Mouse (Mus musculus) embryonic facial prominence, embryonic 15.5 days (tissue): ENCODE data around the gene Rnf151. TPM values are rescaled to one million over a fixed set of nuclear protein-coding genes. Genes with fewer than 3 reads are reported as not detected.

ENCODE experiments used
- ATAC-seq: fragments of 200-750 bp; cut with Nextera tagmentation; 2 replicates; pipeline ENCODE4 v1.8.0; 2017; ENCODE audit warnings: low read depth, moderate TSS enrichment; ENCODE audit not compliant: insufficient number of reproducible peaks, low FRiP score, low TSS enrichment
- H3K27ac ChIP-seq: fragments of 300-500 bp; sonication (generic); replicated peaks from 2 replicates; pipeline ENCODE4 v1.5.1; 2015; ENCODE audit warnings: mild to moderate bottlenecking, inconsistent platforms
- H3K27me3 ChIP-seq: fragments of 300-500 bp; sonication (generic); 2 replicates; pipeline ENCODE4 v1.6.1; 2015; ENCODE audit warnings: inconsistent platforms
- H3K36me3 ChIP-seq: fragments of 300-500 bp; sonication (generic); 2 replicates; pipeline ENCODE4 v1.6.1; 2015; ENCODE audit warnings: mild to moderate bottlenecking, inconsistent platforms
- H3K4me1 ChIP-seq: fragments of 300-500 bp; sonication (generic); 2 replicates; pipeline ENCODE4 v1.6.1; 2015; ENCODE audit warnings: inconsistent platforms
- H3K4me2 ChIP-seq: fragments of 300-500 bp; sonication (generic); replicated peaks from 2 replicates; pipeline ENCODE4 v1.6.1; 2015; ENCODE audit warnings: mild to moderate bottlenecking, inconsistent platforms
- H3K4me3 ChIP-seq: fragments of 300-500 bp; sonication (generic); replicated peaks from 2 replicates; pipeline ENCODE4 v1.5.1; 2015; ENCODE audit warnings: mild to moderate bottlenecking, inconsistent platforms
- H3K9ac ChIP-seq: fragments of 300-500 bp; sonication (generic); 2 replicates; pipeline ENCODE4 v1.6.1; 2015; ENCODE audit warnings: inconsistent platforms
- H3K9me3 ChIP-seq: fragments of 300-500 bp; sonication (generic); replicated peaks from 2 replicates; pipeline ENCODE4 v1.6.1; 2016; ENCODE audit warnings: inconsistent platforms
- WGBS: fragments of 180-500 bp; shearing (Covaris S2); methylation state at CpG from one replicate; pipeline ENCODE4 v1.1.7; 2015; 5-methylcytosine and 5-hydroxymethylcytosine counted together
- polyA plus RNA-seq: library from polyadenylated mRNA; unstranded; fragments of >200 nt; fragmentation: Nextera tagmentation; extraction: Ambion mirVana; gene quantifications from 2 replicates; pipeline ENCODE4 v1.2.1, GENCODE M21; 2015

Rnf151 gene
- polyA plus RNA-seq, 1 experiment from 2014 or later: 0.24 TPM

- Histone ChIP-seq H3K36me3 (peaks cover 56% of the 10 kb centered on the region), H3K9me3 (no peaks in the 10 kb centered on the region), H3K4me3 (no peak overlapping the region), H3K27me3 (no peaks in the 10 kb centered on the region), H3K9ac (no peak overlapping the region), H3K4me2 (no peak overlapping the region), H3K27ac (no peak overlapping the region), H3K4me1 (peaks cover 25% of the 10 kb centered on the region)
- no peak for ATAC-seq
- 85% methylated on average over 9 of the region's 9 CpGs for WGBS
These were observed 16.6 kb downstream of the Rnf151 start for GRCm38 (mm10) chr17:24701251-24701650.

- Histone ChIP-seq H3K27ac (no peak overlapping the region), H3K36me3 (peaks cover 45% of the 10 kb centered on the region), H3K27me3 (no peaks in the 10 kb centered on the region), H3K4me3 (no peak overlapping the region), H3K9me3 (no peaks in the 10 kb centered on the region), H3K9ac (no peak overlapping the region), H3K4me1 (peaks cover 29% of the 10 kb centered on the region), H3K4me2 (no peak overlapping the region)
- WGBS: 83% methylated on average over 2 of the region's 2 CpGs
- no peak for ATAC-seq
These were observed 18.4 kb downstream of the Rnf151 start for GRCm38 (mm10) chr17:24699473-24699872.

- ATAC-seq: no peak
- Histone ChIP-seq H3K9ac (no peak overlapping the region), H3K4me1 (peaks cover 29% of the 10 kb centered on the region), H3K27me3 (no peaks in the 10 kb centered on the region), H3K36me3 (peaks cover 38% of the 10 kb centered on the region), H3K27ac (no peak overlapping the region), H3K9me3 (no peaks in the 10 kb centered on the region), H3K4me2 (no peak overlapping the region), H3K4me3 (no peak overlapping the region)
- WGBS: 70% methylated on average over 9 of the region's 9 CpGs
These were observed 19.1 kb downstream of the Rnf151 start for GRCm38 (mm10) chr17:24698715-24699114.

GRCm38 (mm10) chr17:24697985-24698384 lies 19.9 kb downstream of the Rnf151 start:
- Histone ChIP-seq H3K27ac (peak overlapping the region; percentile 14; the same call in 1 of the 2 replicates), H3K4me1 (peaks cover 29% of the 10 kb centered on the region), H3K4me3 (no peak overlapping the region), H3K36me3 (peaks cover 40% of the 10 kb centered on the region), H3K4me2 (0 out of 2 replicates have a peak overlapping the region, but pooled peaks have one; percentile 1), H3K9ac (no peak overlapping the region), H3K9me3 (no peaks in the 10 kb centered on the region), H3K27me3 (no peaks in the 10 kb centered on the region)
- WGBS: 13% methylated on average over 5 of the region's 5 CpGs
- no peak for ATAC-seq

- peak; percentile 93 for ATAC-seq
- no peaks in the 10 kb centered on the region for H3K9me3 ChIP-seq
- H3K4me3 ChIP-seq: peak within 1 kb of the TSS; percentile 71
- H3K4me2 ChIP-seq: peak within 1 kb of the TSS; percentile 80
- H3K36me3 ChIP-seq: peaks cover 27% of the 10 kb centered on the region
- peaks cover under 1% of the 10 kb centered on the region; the same call in 1 of the 2 replicates for H3K27me3 ChIP-seq
- WGBS: under 1% methylated on average over 76 of the region's 76 CpGs
- H3K4me1 ChIP-seq: peaks cover 29% of the 10 kb centered on the region
- peak within 1 kb of the TSS; percentile 91 for H3K27ac ChIP-seq
- H3K9ac ChIP-seq: peak within 1 kb of the TSS; percentile 76
These were observed 21.7 kb downstream of the Rnf151 start, which contains the start of the genes Gfer and Noxo1 for GRCm38 (mm10) chr17:24696011-24696697. Gene Gfer (minus strand): TSS chr17:24696156. Gene Noxo1 (plus strand): TSS chr17:24696234.

- 8% methylated on average over 40 of the region's 51 CpGs for WGBS
- Histone ChIP-seq H3K9ac (peak overlapping the region; percentile 76), H3K4me2 (peak overlapping the region; percentile 80), H3K27ac (peak overlapping the region; percentile 91), H3K36me3 (peaks cover 21% of the 10 kb centered on the region), H3K27me3 (peaks cover 7% of the 10 kb centered on the region), H3K9me3 (no peaks in the 10 kb centered on the region), H3K4me1 (peaks cover 29% of the 10 kb centered on the region), H3K4me3 (peak overlapping the region; percentile 71)
- ATAC-seq: peak; percentile 8; the same call in 1 of the 2 replicates
These were observed 22.4 kb downstream of the Rnf151 start for GRCm38 (mm10) chr17:24695326-24696010.

- H3K27ac ChIP-seq: no peak overlapping the region
- H3K27me3 ChIP-seq: peaks cover 38% of the 10 kb centered on the region
- WGBS: 86% methylated on average over 5 of the region's 5 CpGs
- H3K4me1 ChIP-seq: peaks cover 32% of the 10 kb centered on the region
- no peak overlapping the region for H3K4me3 ChIP-seq
- H3K4me2 ChIP-seq: no peak overlapping the region
- H3K36me3 ChIP-seq: peaks cover 10% of the 10 kb centered on the region
- ATAC-seq: no peak
- no peak overlapping the region for H3K9ac ChIP-seq
- no peaks in the 10 kb centered on the region for H3K9me3 ChIP-seq
These were observed 25.5 kb downstream of the Rnf151 start for GRCm38 (mm10) chr17:24692385-24692784.

GRCm38 (mm10) chr17:24689251-24690081 lies 28.4 kb downstream of the Rnf151 start, which contains the start of gene Syngr3:
Gene Syngr3 (minus strand): TSS chr17:24689955.
- ATAC-seq: peak; percentile 27; the same call in 1 of the 2 replicates
- H3K27me3 ChIP-seq: peaks cover 46% of the 10 kb centered on the region
- H3K27ac ChIP-seq: no peak within 1 kb of the TSS
- under 1% methylated on average over 50 of the region's 55 CpGs for WGBS
- H3K4me2 ChIP-seq: peak within 1 kb of the TSS; percentile 93
- peaks cover 22% of the 10 kb centered on the region for H3K4me1 ChIP-seq
- H3K36me3 ChIP-seq: peaks cover 10% of the 10 kb centered on the region
- no peaks in the 10 kb centered on the region for H3K9me3 ChIP-seq
- H3K9ac ChIP-seq: peak within 1 kb of the TSS; percentile 42
- H3K4me3 ChIP-seq: peak within 1 kb of the TSS; percentile 55

- no peak for ATAC-seq
- 17% methylated on average over 23 of the region's 23 CpGs for WGBS
- H3K9ac ChIP-seq: 0 out of 2 replicates have a peak overlapping the region, but pooled peaks have one; percentile 23
These were observed 30.3 kb downstream of the Rnf151 start for GRCm38 (mm10) chr17:24687599-24687998.

GRCm38 (mm10) chr17:24687146-24687595 lies 30.7 kb downstream of the Rnf151 start:
- Histone ChIP-seq H3K4me3 (peak overlapping the region; percentile 29), H3K4me2 (peak overlapping the region; percentile 56), H3K27me3 (peaks cover 46% of the 10 kb centered on the region), H3K36me3 (peaks cover under 1% of the 10 kb centered on the region), H3K27ac (no peak overlapping the region), H3K4me1 (peaks cover 22% of the 10 kb centered on the region), H3K9ac (0 out of 2 replicates have a peak overlapping the region, but pooled peaks have one; percentile 23), H3K9me3 (no peaks in the 10 kb centered on the region)
- ATAC-seq: peak; percentile 47; the same call in 1 of the 2 replicates
- WGBS: 2% methylated on average over 25 of the region's 25 CpGs

More at GRCm38 (mm10) chr17:24687599-24687998, 30.3 kb downstream of the Rnf151 start:
- Histone ChIP-seq H3K27me3 (peaks cover 46% of the 10 kb centered on the region), H3K4me3 (peak overlapping the region; percentile 29), H3K27ac (no peak overlapping the region), H3K4me1 (peaks cover 22% of the 10 kb centered on the region), H3K9me3 (no peaks in the 10 kb centered on the region), H3K4me2 (peak overlapping the region; percentile 56), H3K36me3 (peaks cover 1% of the 10 kb centered on the region; the same call in 1 of the 2 replicates)
